In the genomic region with DNA sequence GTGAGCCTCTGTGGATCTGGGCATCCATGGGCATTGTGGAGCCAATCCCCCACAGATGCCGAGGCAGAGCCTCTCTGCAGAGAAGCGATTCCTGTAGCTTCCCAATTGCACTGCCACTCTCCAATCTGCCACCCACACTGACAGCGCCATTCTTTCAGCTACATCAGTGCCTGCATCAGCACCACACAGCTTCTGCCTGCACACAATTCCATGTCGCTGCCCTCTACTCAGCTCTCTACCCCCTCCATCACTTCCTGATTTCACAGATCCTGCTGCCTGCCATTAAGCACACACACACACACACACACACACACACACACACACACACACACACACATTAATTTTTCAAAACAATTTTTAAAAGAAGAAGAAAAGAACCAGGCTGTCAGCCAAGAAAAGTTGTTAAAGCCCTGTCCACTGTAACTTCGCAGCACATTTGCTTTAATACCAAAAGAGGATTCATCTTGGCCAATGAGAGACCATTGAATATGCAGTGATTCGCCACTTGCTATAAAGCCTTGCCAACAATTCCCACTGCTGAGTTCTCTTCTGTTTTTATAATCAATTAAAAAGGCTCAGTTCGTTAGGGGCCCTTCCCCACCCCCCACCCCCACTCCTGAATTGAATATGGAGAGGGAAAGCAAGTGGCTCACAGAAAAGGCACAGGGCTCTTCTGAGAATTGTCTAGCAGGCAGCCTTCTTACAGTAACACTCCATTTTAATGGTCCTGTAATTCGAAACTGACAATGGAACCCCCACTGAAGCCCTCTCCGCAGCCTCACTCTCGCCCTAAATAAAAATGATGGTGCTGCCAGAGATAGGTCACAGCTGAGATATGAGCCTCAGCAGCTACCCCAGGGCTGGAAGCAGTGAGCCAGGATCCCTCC, we compare ENCODE assay signal across 8 mouse cellular contexts.
A peak's percentile ranks its signal among the peaks of the same experiment; 100 is the strongest.
DNase-seq lines count a peak whose midpoint lies in the region; ATAC-seq and TF ChIP-seq lines count a peak whose summit lies in the region.

No protein-coding gene starts in this region.

- H3K27me3 ChIP-seq in lung, embryonic 15.5 days, result no peaks in the 10 kb centered on the region

- 31% methylated on average over 10 of the region's 10 CpGs for WGBS in lung, embryonic 15.5 days
- WGBS in lung, adult 2 months, result 47% methylated on average over 10 of the region's 10 CpGs

- no peak overlapping the region for H3K4me3 ChIP-seq in lung, embryonic 15.5 days
- no peak overlapping the region for H3K4me3 ChIP-seq in lung, adult 2 months (replicated peaks; ENCODE audit: extremely low read depth, low read depth, low read length)

- TF ChIP-seq CTCF in lung, adult 2 months (IDR thresholded peaks at IDR 0.05; ENCODE audit: insufficient read depth, low read length), result no peak

- H3K4me2 ChIP-seq in lung, embryonic 15.5 days, result peak overlapping the region; percentile 24; the same call in 1 of the 2 replicates

- H3K4me1 ChIP-seq in lung, embryonic 15.5 days, result peaks cover 8% of the 10 kb centered on the region; the same call in 1 of the 2 replicates
- no peaks in the 10 kb centered on the region for H3K4me1 ChIP-seq in lung, adult 2 months (ENCODE audit: control insufficient read depth, insufficient read depth, low read length)

- H3K9me3 ChIP-seq in lung, embryonic 15.5 days, result no peaks in the 10 kb centered on the region

- TF ChIP-seq POLR2A in lung, adult 2 months (IDR thresholded peaks at IDR 0.05; ENCODE audit: borderline replicate concordance, extremely low read depth, low read depth, low read length), result no peak

- peak; percentile 59; the same call in 1 of the 2 replicates for ATAC-seq in lung, embryonic 15.5 days (ENCODE audit: borderline replicate concordance, extremely low read depth, low FRiP score, low TSS enrichment)

- H3K36me3 ChIP-seq in lung, embryonic 15.5 days, result no peaks in the 10 kb centered on the region

- H3K9ac ChIP-seq in lung, embryonic 15.5 days, result no peak overlapping the region

- peak; percentile 30 to 43 for DNase-seq in cerebellum, postnatal 10 days
- no peak for DNase-seq in cerebellum, adult 9-11 months
- no peak for DNase-seq in lung, adult 2 months
- peak; percentile 38 to 44 for DNase-seq in layer of hippocampus, postnatal 36 days
- DNase-seq in right cerebral cortex, postnatal 10 days (ENCODE audit: low spot score in 2 of 2), result peak; percentile 40 to 52
- DNase-seq in gastrocnemius, postnatal 36 days, result no peak
- no peak for DNase-seq in c-Kit-positive CD71-positive TER-119-positive erythroid progenitor cells, embryonic 14.5 days (ENCODE audit: low spot score)

- H3K27ac ChIP-seq in lung, embryonic 15.5 days, result no peak overlapping the region

- intact Hi-C loops in gastrocnemius, postnatal 36 days (cut with DNase I), result no loop called here

Comparison
In these comparisons a context has a peak if more than half of its experiments do, and no peak if none do; other contexts are left out.
1. DNase-seq: peak in cerebellum, postnatal 10 days (2 of 2), layer of hippocampus, postnatal 36 days (2 of 2) and right cerebral cortex, postnatal 10 days (2 of 2); none in cerebellum, adult 9-11 months (single experiment), lung, adult 2 months (single experiment), gastrocnemius, postnatal 36 days (0 of 2) and c-Kit-positive CD71-positive TER-119-positive erythroid progenitor cells, embryonic 14.5 days (single experiment).